Mouse (Mus musculus): ENCODE measurements around the gene Isg20l2.

GRCm38 (mm10) chr3:87946541-87946860 lies 16.4 kb downstream of the Isg20l2 start:
- TF ChIP-seq EP300 (optimal IDR thresholded peaks at IDR 0.05) (no peak), CTCF (IDR thresholded peaks at IDR 0.05; ENCODE audit: low read depth) (no peak)

Measured in stomach, postnatal 0 days (tissue).